Mouse (Mus musculus): ENCODE measurements around the gene Ston2.

GRCm38 (mm10) chr12:91703533-91703932 lies 84.7 kb downstream of the Ston2 start:
- no peak for TF ChIP-seq CTCF (IDR thresholded peaks at IDR 0.05; ENCODE audit: extremely low read depth, insufficient read depth, low read length)
- no peak for TF ChIP-seq POLR2A (IDR thresholded peaks at IDR 0.05; ENCODE audit: extremely low read depth, insufficient read depth, low read length)

Measured in cortical plate, adult 2 months (tissue).